Mouse (Mus musculus): ENCODE data around the gene Ndufaf2.

DNA sequence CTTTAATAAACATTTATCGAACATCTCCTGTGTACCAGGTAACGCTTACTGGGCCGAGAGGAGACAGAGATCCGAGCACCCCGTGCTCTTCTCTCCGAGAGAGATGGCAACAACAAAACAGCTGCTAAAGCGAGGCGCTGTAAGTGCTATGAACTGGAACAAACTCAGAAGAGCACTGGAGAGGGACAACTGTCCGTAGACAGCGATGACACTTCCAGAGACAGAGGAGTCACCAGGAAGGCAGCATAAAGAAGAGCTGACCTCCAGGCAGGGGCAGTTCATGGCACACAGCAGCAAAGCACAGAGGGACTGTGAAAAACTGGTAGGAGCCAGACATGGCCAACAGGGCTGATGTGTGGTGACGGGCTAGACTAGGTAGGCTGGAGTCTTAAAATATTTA, 34.3 kb downstream of the Ndufaf2 start:
- TF ChIP-seq POLR2A (IDR thresholded peaks at IDR 0.05; ENCODE audit: low read depth, low read length): no peak
- TF ChIP-seq CTCF (IDR thresholded peaks at IDR 0.05; ENCODE audit: extremely low read depth, insufficient read depth, insufficient read length, insufficient replicate concordance): no peak
